Mouse (Mus musculus): ENCODE measurements around the gene Mfsd9.
"Not testable (repeated sequence)": the region's sequence is repeated elsewhere in the genome, so short reads cannot be mapped to it uniquely, and the experiment has no call there.

Gene Mfsd9

DNA sequence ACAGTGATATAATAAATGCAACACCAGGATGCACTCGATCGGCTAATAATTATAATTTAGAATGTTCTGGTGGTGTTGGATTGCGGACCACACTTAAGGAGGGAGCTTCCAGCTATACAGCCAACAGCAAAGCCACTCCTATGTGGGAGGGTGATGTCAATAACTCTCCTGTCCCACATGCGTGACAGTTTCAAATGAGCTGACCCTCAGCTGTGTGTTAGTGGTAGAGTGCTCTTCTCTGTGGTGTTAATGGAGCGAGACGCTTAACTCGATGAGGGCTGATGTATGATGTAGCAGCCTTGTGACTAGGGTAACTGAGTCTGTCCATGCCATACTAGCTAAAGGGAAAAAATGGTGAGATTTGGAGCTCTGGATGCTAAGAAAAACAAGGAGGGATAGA is 7.0 kb downstream of the Mfsd9 start:
- DNase-seq (ENCODE audit: low spot score in 2 of 2) = no peak

DNA sequence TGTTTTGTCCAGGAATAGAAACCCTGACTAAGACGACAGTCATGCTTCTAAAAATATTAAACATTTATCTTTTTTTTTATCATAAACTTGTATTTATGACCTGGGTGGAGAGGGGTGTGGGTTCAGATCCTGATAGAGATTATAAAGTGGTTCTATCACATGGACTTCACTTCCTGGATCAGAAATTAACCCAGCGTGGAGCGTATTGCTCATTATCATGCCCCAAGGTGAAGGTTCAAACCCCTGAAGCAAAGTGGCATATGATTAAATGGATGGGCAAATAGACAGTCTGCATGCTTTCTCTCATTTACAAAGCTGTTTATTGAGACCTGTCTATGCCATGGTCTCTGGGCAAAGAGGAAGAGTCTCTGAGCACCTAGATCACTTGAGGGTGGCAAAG is 13.7 kb downstream of the Mfsd9 start:
- DNase-seq (ENCODE audit: low spot score in 2 of 2) = no peak

GRCm38 (mm10) chr1:40776102-40776501 is 14.4 kb downstream of the Mfsd9 start:
- DNase-seq (ENCODE audit: low spot score in 2 of 2) = no peak

- no peak for DNase-seq (ENCODE audit: low spot score in 2 of 2)
These were observed 16.4 kb downstream of the Mfsd9 start for GRCm38 (mm10) chr1:40774040-40774439.

- no peak for DNase-seq (ENCODE audit: low spot score in 2 of 2)
These were observed 17.3 kb downstream of the Mfsd9 start for GRCm38 (mm10) chr1:40773234-40773633.

- no peak for DNase-seq (ENCODE audit: low spot score in 2 of 2)
These were observed 19.1 kb downstream of the Mfsd9 start for GRCm38 (mm10) chr1:40771196-40771970.

DNA sequence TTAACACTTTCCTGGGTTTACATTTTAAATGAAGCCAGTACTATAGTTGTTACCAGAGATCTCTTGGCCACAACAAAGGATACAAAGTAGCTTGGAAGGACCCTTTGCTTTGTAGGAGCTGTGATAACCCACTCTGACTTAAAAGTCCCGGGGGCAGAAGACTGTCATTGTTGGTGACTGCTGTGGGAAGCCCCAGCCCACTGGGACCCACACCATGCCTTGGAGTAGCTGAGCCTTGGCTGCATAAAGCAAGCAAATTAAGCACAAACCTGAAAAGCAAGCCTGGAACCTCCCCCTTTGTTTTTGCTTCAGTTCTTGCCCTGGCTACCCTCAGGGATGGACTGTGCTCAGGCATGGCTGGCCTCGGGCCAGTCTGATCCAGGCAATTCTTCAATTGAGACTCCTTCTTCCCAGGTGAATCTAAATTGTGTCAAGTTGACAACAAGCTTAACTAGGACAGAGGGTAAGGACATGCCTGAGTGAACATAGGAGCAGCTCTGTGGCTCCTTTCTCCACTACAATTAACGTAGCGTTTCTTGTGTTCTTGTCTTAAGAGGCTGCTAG is 21.1 kb downstream of the Mfsd9 start:
- DNase-seq (ENCODE audit: low spot score in 2 of 2) = no peak

DNA sequence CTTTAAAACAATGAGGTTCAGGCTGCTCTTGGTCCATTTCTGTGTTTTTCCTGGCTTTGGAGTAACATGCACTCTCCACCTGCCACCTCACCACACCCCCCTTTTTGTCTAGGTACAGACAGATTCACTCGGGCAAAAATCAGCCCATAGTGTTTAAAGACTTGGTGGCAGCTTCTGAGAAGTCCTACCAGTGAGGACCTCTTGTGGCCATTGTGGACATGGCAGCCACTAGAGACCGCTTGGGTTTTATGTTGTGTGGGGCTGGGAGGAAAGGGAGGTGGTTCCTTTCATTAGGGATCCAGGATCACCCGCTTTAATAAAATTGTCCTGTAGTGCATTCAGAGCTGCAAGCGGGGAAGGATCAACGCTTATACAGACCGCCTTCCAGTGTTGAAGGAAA is 21.9 kb downstream of the Mfsd9 start:
- peak in 1 of 2 experiments; percentile 38 for DNase-seq (ENCODE audit: low spot score in 2 of 2)

- no peak for DNase-seq (ENCODE audit: low spot score in 2 of 2)
These were observed 22.9 kb downstream of the Mfsd9 start for GRCm38 (mm10) chr1:40767588-40767987.

DNA sequence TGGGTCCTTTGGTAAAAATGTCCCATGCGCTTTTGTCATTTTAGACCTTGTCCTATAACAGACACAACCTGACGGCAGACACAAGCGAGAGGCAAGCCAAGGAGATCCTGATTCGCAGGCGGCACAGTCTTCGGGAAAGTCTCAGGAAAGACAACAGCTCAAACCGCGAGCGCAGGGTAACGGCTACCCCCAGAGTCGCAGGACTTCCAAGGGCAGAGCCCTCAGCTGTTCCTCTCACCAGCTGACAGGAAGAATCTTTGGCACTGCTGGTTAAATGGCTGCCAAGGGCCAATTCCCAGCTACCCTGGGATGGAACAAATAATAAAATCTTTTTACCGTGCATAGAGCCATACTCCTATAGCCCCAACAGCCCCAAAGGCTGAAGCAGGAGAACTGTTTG is 25.0 kb downstream of the Mfsd9 start:
- DNase-seq (ENCODE audit: low spot score in 2 of 2) = no peak

GRCm38 (mm10) chr1:40764701-40765275 is 25.7 kb downstream of the Mfsd9 start:
- DNase-seq (ENCODE audit: low spot score in 2 of 2) = no peak

- DNase-seq (ENCODE audit: low spot score in 2 of 2) = no peak
These were observed 26.4 kb downstream of the Mfsd9 start for GRCm38 (mm10) chr1:40764042-40764441.

DNA sequence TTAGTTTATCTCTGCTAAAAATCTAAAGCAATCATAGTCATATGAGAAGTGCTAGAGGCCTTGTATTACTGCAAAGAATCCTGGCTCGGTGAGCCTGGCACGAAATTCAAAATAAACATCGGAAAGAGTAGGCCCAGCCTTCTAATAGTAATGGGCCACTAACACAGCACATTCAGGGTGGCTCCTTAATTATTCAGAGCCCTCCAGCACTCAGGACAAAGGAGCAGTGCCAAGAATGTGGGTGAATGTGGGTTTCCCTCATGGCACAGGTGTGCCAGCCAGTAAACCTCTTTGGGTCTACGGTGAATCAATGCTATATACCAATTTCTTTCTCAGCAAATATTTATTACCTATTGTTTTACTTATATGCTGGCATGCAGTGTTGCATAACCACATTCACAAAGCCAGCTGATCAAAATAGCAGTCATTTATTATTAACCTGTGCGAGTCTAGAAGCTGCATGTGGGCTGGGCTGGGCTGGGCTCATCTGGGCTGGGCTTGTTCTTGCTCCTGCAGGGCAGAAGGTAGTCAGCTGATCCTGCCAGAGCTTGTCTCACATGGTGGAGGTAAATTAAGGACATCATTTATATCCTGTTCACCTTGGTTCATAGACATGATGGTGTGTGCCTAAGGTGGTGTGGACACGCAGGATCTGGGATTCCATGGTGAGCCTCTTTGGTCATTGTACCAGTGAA is 30.6 kb downstream of the Mfsd9 start:
- DNase-seq (ENCODE audit: low spot score in 2 of 2) = no peak

- DNase-seq (ENCODE audit: low spot score in 2 of 2) = no peak
These were observed 44.4 kb downstream of the Mfsd9 start for GRCm38 (mm10) chr1:40746089-40746488.

DNA sequence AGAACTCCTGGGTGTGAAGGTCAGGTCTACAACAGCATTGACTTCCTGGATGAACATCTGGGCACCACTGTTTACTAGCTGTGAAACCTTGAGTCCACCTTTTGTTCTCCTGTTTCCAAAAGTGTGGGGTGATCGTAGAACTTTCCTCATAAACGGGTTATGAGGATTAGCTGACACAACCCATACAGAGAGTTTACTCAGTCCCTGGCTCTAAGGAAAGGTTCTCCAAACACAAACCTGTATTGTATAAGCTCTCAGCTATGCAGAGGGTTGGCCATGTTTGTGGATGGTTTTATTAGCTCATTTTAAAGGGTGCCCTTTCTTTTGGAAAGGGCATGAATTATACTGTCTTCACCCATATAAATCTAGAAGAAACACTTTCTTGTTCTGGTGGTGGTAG is 49.7 kb downstream of the Mfsd9 start:
- DNase-seq (ENCODE audit: low spot score in 2 of 2) = no peak

DNA sequence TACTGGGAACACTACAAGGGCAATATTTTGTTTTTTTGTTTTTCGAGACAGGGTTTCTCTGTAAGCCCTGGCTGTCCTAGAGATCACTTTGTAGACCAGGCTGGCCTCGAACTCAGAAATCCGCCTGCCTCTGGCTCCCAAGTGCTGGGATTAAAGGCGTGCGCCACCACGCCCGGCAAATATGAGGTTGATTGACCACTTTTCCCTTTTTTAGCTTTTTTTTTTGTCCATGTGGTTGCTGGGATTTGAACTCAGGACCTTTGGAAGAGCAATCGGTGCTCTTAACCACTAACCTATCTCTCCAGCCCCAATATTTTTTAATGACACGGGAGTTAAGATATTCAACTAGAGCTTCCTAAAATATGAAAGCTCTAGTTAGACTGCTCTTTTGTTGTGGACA is 52.2 kb downstream of the Mfsd9 start:
- DNase-seq (ENCODE audit: low spot score in 2 of 2) = not testable (repeated sequence)

GRCm38 (mm10) chr1:40737671-40738070 is 52.8 kb downstream of the Mfsd9 start:
- DNase-seq (ENCODE audit: low spot score in 2 of 2) = no peak

- no peak for DNase-seq (ENCODE audit: low spot score in 2 of 2)
These were observed 61.9 kb downstream of the Mfsd9 start for GRCm38 (mm10) chr1:40728636-40729035.

DNA sequence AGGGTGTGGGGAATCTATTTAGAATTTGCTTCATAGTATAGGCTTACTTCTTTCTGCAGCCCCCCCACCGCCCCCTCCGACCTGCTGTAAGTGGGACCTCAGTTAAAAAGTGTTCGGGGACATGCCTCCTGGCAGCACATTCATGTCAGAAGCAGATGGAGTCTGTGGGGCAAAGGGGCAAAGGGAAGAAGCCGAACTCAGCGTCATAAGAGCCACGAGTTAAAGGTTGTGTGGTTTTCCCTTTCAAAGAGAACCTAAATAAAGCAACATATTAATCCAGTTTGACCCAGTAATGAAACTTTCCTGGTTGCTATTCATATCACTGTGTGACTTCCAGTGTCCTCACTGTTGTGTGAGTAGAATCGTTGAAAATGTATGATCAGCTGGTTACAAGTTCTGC is 63.1 kb downstream of the Mfsd9 start:
- no peak for DNase-seq (ENCODE audit: low spot score in 2 of 2)

- no peak for DNase-seq (ENCODE audit: low spot score in 2 of 2)
These were observed 64.4 kb downstream of the Mfsd9 start for GRCm38 (mm10) chr1:40726051-40726450.
